ENCODE assay signal across 8 mouse cellular contexts in genomic region chr11:117962228-117963067, GRCm38 (mm10). TPM values are rescaled to one million over a fixed set of nuclear protein-coding genes. Genes with fewer than 3 reads are reported as not detected.
DNase-seq lines count a peak whose midpoint lies in the region; ATAC-seq and TF ChIP-seq lines count a peak whose summit lies in the region.

No protein-coding gene starts in this region.

- DNase-seq in left cerebral cortex, adult 2 months (ENCODE audit: extremely low spot score in 1 of 2, low spot score in 2 of 2): no peak
- DNase-seq in left cerebral cortex, adult 8-10 months (ENCODE audit: low spot score in 2 of 2): no peak
- DNase-seq in forebrain, embryonic 14.5 days (ENCODE audit: low spot score): no peak
- peak; percentile 28 for DNase-seq in hindbrain, embryonic 10.5 days (ENCODE audit: low spot score)
- DNase-seq in midbrain, embryonic 14.5 days: no peak
- peak; percentile 89 to 92 for DNase-seq in urinary bladder, postnatal 4 days (ENCODE audit: low spot score in 2 of 2)
- DNase-seq in right cerebral cortex, adult 2 months (ENCODE audit: low spot score in 2 of 2): no peak

- H3K36me3 ChIP-seq in forebrain, embryonic 14.5 days (ENCODE audit: control insufficient read depth, insufficient read depth, low read length): peaks cover 6% of the 10 kb centered on the region; the same call in 1 of the 2 replicates
- H3K36me3 ChIP-seq in hindbrain, embryonic 10.5 days: peaks cover 14% of the 10 kb centered on the region
- peaks cover 14% of the 10 kb centered on the region for H3K36me3 ChIP-seq in limb, embryonic 13.5 days
- no peaks in the 10 kb centered on the region for H3K36me3 ChIP-seq in midbrain, embryonic 14.5 days (ENCODE audit: control insufficient read depth, insufficient read depth, low read length)

- no peak overlapping the region for H3K4me3 ChIP-seq in left cerebral cortex, adult 2 months
- H3K4me3 ChIP-seq in forebrain, embryonic 14.5 days (ENCODE audit: low read depth, low read length): no peak overlapping the region
- peak overlapping the region; percentile 49; the same call in 1 of the 2 replicates for H3K4me3 ChIP-seq in hindbrain, embryonic 10.5 days
- H3K4me3 ChIP-seq in limb, embryonic 13.5 days: no peak overlapping the region
- peak overlapping the region; percentile 34; the same call in 1 of the 2 replicates for H3K4me3 ChIP-seq in midbrain, embryonic 14.5 days (replicated peaks; ENCODE audit: low read depth, low read length)

- peak overlapping the region; percentile 92 for H3K27ac ChIP-seq in left cerebral cortex, adult 2 months
- H3K27ac ChIP-seq in forebrain, embryonic 14.5 days (ENCODE audit: low read depth, low read length): no peak overlapping the region
- peak overlapping the region; percentile 86 for H3K27ac ChIP-seq in hindbrain, embryonic 10.5 days
- H3K27ac ChIP-seq in limb, embryonic 13.5 days: peak overlapping the region; percentile 96
- peak overlapping the region; percentile 42; the same call in 1 of the 2 replicates for H3K27ac ChIP-seq in midbrain, embryonic 14.5 days (replicated peaks; ENCODE audit: low read depth, low read length)

- peak overlapping the region; percentile 18; the same call in 1 of the 2 replicates for H3K9ac ChIP-seq in forebrain, embryonic 14.5 days (ENCODE audit: low read length)
- H3K9ac ChIP-seq in limb, embryonic 13.5 days: peak overlapping the region; percentile 45
- no peak overlapping the region for H3K9ac ChIP-seq in midbrain, embryonic 14.5 days (replicated peaks; ENCODE audit: low read length)

- TF ChIP-seq CTCF in left cerebral cortex, adult 2 months (IDR thresholded peaks at IDR 0.05): no peak

- no peaks in the 10 kb centered on the region; the same call in 1 of the 2 replicates for H3K27me3 ChIP-seq in forebrain, embryonic 14.5 days (replicated peaks; ENCODE audit: control insufficient read depth, insufficient read depth, low read length)
- H3K27me3 ChIP-seq in hindbrain, embryonic 10.5 days (ENCODE audit: insufficient read depth, poor library complexity, severe bottlenecking): peaks cover 64% of the 10 kb centered on the region
- peaks cover 13% of the 10 kb centered on the region for H3K27me3 ChIP-seq in limb, embryonic 13.5 days
- peaks cover 18% of the 10 kb centered on the region for H3K27me3 ChIP-seq in midbrain, embryonic 14.5 days (ENCODE audit: control insufficient read depth, insufficient read depth, low read length)

- no peaks in the 10 kb centered on the region for H3K9me3 ChIP-seq in forebrain, embryonic 14.5 days (replicated peaks; ENCODE audit: control insufficient read depth, low read length)
- no peaks in the 10 kb centered on the region for H3K9me3 ChIP-seq in hindbrain, embryonic 10.5 days
- H3K9me3 ChIP-seq in limb, embryonic 13.5 days: no peaks in the 10 kb centered on the region
- no peaks in the 10 kb centered on the region for H3K9me3 ChIP-seq in midbrain, embryonic 14.5 days (ENCODE audit: control insufficient read depth, low read length)

- H3K4me1 ChIP-seq in forebrain, embryonic 14.5 days (ENCODE audit: control insufficient read depth, insufficient read depth, low read length): peaks cover 39% of the 10 kb centered on the region
- peaks cover 77% of the 10 kb centered on the region for H3K4me1 ChIP-seq in hindbrain, embryonic 10.5 days (replicated peaks)
- H3K4me1 ChIP-seq in limb, embryonic 13.5 days: peaks cover 70% of the 10 kb centered on the region
- H3K4me1 ChIP-seq in midbrain, embryonic 14.5 days (ENCODE audit: control insufficient read depth, insufficient read depth, low read length): peaks cover 48% of the 10 kb centered on the region

- no peak for ATAC-seq in forebrain, embryonic 14.5 days
- no peak for ATAC-seq in limb, embryonic 13.5 days (ENCODE audit: low FRiP score, low read depth)
- no peak for ATAC-seq in midbrain, embryonic 14.5 days (ENCODE audit: low FRiP score, low TSS enrichment)

- H3K4me2 ChIP-seq in forebrain, embryonic 14.5 days (ENCODE audit: low read length): peak overlapping the region; percentile 56; the same call in 1 of the 2 replicates
- H3K4me2 ChIP-seq in limb, embryonic 13.5 days (replicated peaks): peak overlapping the region; percentile 81
- H3K4me2 ChIP-seq in midbrain, embryonic 14.5 days (ENCODE audit: low read length): peak overlapping the region; percentile 68

- intact Hi-C loops in left cerebral cortex, adult 2 months (cut with DNase I): no loop called here

- WGBS in forebrain, embryonic 14.5 days: 38% methylated on average over 10 of the region's 10 CpGs
- WGBS in hindbrain, embryonic 10.5 days: 29% methylated on average over 10 of the region's 10 CpGs
- 39% methylated on average over 10 of the region's 10 CpGs for WGBS in limb, embryonic 13.5 days
- WGBS in midbrain, embryonic 14.5 days: 30% methylated on average over 10 of the region's 10 CpGs

RNA-seq across cellular contexts. Expression of gene Socs3, which starts 7.4 kb away (rescaled TPM):
- 1 to 10 TPM; 4.4 to 6.1 TPM for total RNA-seq in left cerebral cortex, adult 2 months (2021)
- 1 to 10 TPM; 3.1 to 7.5 (median 3.6) TPM for total RNA-seq in left cerebral cortex, adult 8-10 months (2022)
- 8.1 and 8.7 TPM in 2 replicates for polyA plus RNA-seq in forebrain, embryonic 14.5 days (2014; fragmentation: Nextera tagmentation; extraction: Ambion mirVana)
- polyA plus RNA-seq in hindbrain, embryonic 10.5 days (2016; fragmentation: Nextera tagmentation; extraction: Ambion mirVana): 12.5 and 14.2 TPM in 2 replicates
- 15.6 and 15.8 TPM in 2 replicates for polyA plus RNA-seq in limb, embryonic 13.5 days (2015; fragmentation: Nextera tagmentation; extraction: Ambion mirVana)
- polyA plus RNA-seq in midbrain, embryonic 14.5 days (2014; fragmentation: Nextera tagmentation; extraction: Ambion mirVana): 4.3 and 7.2 TPM in 2 replicates

RNA-seq across cellular contexts. Expression of gene Pgs1, which starts 23.6 kb away (rescaled TPM):
- total RNA-seq in left cerebral cortex, adult 2 months (2021): 10 to 100 TPM; 83.3 to 85.5 TPM
- total RNA-seq in left cerebral cortex, adult 8-10 months (2022): 10 to 100 TPM; 77.9 to 92.4 (median 82.4) TPM
- 43.1 and 49.2 TPM in 2 replicates for polyA plus RNA-seq in forebrain, embryonic 14.5 days (2014; fragmentation: Nextera tagmentation; extraction: Ambion mirVana)
- 46.2 and 51.9 TPM in 2 replicates for polyA plus RNA-seq in hindbrain, embryonic 10.5 days (2016; fragmentation: Nextera tagmentation; extraction: Ambion mirVana)
- 34.4 and 35.7 TPM in 2 replicates for polyA plus RNA-seq in limb, embryonic 13.5 days (2015; fragmentation: Nextera tagmentation; extraction: Ambion mirVana)
- polyA plus RNA-seq in midbrain, embryonic 14.5 days (2014; fragmentation: Nextera tagmentation; extraction: Ambion mirVana): 47.9 and 51.4 TPM in 2 replicates

Comparison
In these comparisons a context has a peak if more than half of its experiments do, and no peak if none do; other contexts are left out.
1. DNase-seq: peak in hindbrain, embryonic 10.5 days (single experiment) and urinary bladder, postnatal 4 days (2 of 2); none in left cerebral cortex, adult 2 months (0 of 2), left cerebral cortex, adult 8-10 months (0 of 2), forebrain, embryonic 14.5 days (single experiment), midbrain, embryonic 14.5 days (single experiment) and right cerebral cortex, adult 2 months (0 of 2).
2. H3K4me3 ChIP-seq: peak in hindbrain, embryonic 10.5 days (single experiment) and midbrain, embryonic 14.5 days (single experiment); none in left cerebral cortex, adult 2 months (single experiment), forebrain, embryonic 14.5 days (single experiment) and limb, embryonic 13.5 days (single experiment).
3. Peak in every context shown above with its lines, with median percentiles within 50 percentile points of each other: H3K4me2 ChIP-seq.